Mouse (Mus musculus): ENCODE measurements around the gene Rpl6.
A peak's percentile ranks its signal among the peaks of the same experiment; 100 is the strongest.
"Not testable (repeated sequence)": the region's sequence is repeated elsewhere in the genome, so short reads cannot be mapped to it uniquely, and the experiment has no call there.

Gene Rpl6

GRCm38 (mm10) chr5:121197337-121197736 is 6.9 kb upstream of the Rpl6 start:
- DNase-seq (ENCODE audit: low spot score), result no peak

GRCm38 (mm10) chr5:121198376-121198775 is 5.9 kb upstream of the Rpl6 start:
- DNase-seq (ENCODE audit: low spot score), result no peak

DNA sequence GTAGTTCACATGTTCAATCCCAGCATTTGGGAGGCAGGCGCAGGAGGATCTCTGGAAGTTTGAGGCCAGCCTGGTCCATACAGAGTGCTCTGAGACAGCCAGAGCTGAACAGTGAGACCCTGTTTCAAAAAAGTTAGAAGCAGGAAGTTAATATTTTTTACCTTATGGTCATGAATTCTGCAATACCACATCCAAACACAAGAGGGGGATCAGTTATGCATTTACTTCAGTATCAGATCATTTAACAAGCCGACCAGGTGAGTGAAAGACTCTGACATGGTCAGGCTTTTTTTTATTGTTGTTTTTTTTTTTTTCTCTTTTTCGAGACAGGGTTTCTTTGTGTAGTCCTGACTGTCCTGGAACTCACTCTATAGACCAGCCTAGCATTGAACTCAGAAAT is 2.5 kb upstream of the Rpl6 start:
- DNase-seq (ENCODE audit: low spot score), result no peak

DNA sequence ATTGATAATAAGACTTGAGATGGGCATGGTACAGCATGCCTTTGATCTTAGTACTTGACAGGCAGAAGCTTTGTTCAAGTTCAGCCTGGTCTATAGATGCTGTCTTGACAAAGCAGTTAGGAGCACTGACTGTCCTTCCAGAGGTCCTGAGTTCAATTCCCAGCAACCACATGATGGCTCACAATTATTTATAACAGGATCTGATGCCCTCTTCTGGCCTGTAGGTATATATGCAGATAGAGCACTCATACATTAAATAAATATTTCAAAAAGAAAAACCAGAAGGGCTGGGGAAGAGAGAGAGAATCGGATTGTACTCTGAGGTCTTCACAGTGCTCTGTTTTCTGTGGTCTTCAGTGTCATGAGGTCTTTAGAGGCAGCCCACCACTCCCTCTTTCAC is 1.8 kb upstream of the Rpl6 start:
- no peak for DNase-seq (ENCODE audit: low spot score)

- not testable (repeated sequence) for DNase-seq (ENCODE audit: low spot score)
Observed at GRCm38 (mm10) chr5:121205537-121206130, 1.4 kb downstream of the Rpl6 start.

DNA sequence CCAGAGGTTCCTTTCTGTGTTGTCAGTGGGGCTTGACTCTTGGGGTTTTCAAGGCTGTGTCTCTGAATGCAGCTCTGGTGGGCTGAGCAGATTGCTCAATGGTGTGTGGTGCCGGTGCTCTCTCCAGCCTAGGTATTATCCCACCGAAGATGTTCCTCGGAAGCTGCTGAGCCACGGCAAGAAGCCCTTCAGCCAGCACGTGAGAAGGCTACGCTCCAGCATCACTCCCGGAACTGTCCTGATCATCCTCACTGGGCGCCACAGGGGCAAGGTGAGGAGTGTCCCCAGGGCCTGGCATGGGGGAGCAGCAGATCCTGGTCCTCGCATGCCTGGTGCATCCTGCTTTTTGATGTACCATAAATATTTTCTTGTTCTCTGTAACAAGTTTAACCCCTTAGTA is 2.3 kb downstream of the Rpl6 start:
- DNase-seq (ENCODE audit: low spot score), result no peak

- no peak for DNase-seq (ENCODE audit: low spot score)
Observed at GRCm38 (mm10) chr5:121206984-121207383, 2.7 kb downstream of the Rpl6 start.

DNA sequence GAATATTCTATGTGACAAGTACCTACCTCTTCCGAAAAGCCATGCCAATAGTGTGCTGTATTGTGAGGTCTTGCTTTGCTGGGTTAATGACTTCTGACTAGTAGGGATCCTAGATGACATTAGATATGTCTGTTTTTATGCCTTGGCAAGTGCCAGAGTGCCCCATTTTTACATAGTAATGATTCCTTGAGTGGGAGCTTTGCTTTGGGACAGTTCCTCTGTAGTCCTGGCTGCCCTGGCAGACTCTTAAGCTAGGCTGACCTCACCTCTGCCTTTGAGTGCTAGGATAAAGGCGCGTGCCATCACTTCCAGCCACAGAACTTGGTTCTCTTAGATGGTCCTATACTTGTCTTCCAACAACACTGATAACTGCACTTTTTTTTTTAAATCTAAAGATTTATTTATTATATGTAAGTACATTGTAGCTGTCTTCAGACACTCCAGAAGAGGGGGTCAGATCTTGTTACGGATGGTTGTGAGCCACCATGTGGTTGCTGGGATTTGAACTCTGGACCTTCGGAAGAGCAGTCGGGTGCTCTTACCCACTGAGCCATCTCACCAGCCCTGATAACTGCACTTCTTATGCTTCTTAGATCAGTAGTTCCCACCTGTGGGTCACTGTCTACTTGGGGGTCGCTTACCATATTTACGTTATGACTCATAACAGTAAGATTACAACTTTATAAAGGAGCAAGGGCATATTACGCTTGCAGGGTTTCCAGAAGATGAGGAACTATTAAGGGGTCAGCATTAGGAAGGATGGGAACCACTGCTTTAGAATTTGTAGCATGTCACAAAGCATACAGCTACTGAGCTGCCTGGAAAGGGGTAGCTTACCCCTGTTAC is 5.7 kb downstream of the Rpl6 start:
- no peak for DNase-seq (ENCODE audit: low spot score)

GRCm38 (mm10) chr5:121210601-121210924 is 6.3 kb downstream of the Rpl6 start:
- no peak for DNase-seq (ENCODE audit: low spot score)

- no peak for DNase-seq (ENCODE audit: low spot score)
Observed at GRCm38 (mm10) chr5:121212108-121212507, 7.8 kb downstream of the Rpl6 start.

DNA sequence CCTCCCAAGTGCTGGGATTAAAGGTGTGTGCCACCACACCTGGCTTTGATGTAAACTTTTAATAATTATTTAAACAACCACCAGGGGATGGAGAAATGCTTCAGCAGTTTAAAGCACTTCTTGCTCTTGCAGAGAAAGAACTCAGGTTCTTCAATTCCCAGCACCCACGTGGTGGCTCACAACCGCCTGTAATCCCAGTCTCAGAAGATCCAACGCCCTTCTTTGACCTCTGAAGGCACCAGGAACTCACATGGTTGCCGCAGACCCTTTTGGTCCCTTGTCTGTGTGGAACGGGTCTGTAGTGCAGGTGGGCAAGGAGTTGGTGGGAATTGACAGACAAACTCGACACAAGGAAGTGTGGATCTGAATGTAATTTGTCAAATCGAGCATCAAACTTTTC is 10.4 kb downstream of the Rpl6 start:
- no peak for DNase-seq (ENCODE audit: low spot score)

- peak; percentile 75 for DNase-seq (ENCODE audit: low spot score)
Observed at GRCm38 (mm10) chr5:121215380-121216125, 11.3 kb downstream of the Rpl6 start.

DNA sequence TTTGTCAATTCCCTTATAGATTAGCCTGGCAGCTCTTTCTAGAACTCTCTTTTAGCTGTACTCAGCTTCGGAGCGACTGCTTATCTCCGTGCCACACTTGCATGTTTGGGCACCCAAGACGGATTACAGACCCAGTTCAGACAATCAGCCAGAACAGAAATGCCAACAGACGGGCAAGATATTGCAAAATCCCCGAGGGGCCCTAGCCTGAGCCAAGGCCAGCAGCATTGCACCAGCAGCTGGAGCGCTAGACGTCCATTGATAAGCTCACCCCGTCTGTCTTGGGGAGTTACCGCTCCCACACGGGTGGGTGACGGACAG is 11.8 kb downstream of the Rpl6 start:
- peak; percentile 73 for DNase-seq (ENCODE audit: low spot score)

GRCm38 (mm10) chr5:121216584-121217312 is 12.5 kb downstream of the Rpl6 start:
- not testable (repeated sequence) for DNase-seq (ENCODE audit: low spot score)

DNA sequence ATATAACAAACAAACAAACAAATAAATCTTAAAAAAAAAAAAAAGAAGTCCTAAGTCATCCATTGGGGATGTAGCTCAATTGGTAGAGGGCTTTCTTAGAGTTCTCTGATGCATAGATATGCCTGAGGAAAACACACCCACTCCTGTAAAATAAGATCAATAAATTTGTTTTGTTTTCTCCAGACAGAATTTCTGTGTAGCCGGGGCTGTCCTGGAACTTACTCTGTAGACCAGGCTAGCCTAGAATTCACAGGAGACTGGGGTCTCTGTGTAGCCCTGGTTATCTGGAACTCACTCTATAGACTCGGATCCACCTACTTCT is 13.0 kb downstream of the Rpl6 start:
- DNase-seq (ENCODE audit: low spot score), result no peak

DNA sequence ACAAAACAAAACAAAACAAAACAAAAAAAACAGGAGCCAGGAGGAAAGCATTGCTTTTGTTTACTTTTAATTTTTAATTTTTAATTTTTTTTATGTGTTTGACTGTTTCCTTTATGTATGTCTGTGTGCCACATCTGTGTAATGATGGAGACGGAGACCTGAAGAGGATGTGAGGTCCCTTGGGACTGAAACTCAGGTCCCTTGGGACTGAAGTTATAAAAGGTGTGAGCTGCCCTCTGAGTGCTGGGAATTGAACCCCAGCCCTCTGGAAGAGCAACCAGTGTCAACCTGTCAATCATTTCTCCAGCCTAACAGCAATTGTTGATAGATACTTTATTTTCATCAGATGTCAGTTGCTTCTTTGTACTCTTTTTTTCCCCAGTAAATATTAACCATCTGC is 14.9 kb downstream of the Rpl6 start:
- DNase-seq (ENCODE audit: low spot score), result no peak

- DNase-seq (ENCODE audit: low spot score), result peak; percentile 98
Observed at GRCm38 (mm10) chr5:121219980-121220731, 15.9 kb downstream of the Rpl6 start, which contains the start of gene Hectd4. Hectd4 (plus strand) TSS chr5:121220219.

DNA sequence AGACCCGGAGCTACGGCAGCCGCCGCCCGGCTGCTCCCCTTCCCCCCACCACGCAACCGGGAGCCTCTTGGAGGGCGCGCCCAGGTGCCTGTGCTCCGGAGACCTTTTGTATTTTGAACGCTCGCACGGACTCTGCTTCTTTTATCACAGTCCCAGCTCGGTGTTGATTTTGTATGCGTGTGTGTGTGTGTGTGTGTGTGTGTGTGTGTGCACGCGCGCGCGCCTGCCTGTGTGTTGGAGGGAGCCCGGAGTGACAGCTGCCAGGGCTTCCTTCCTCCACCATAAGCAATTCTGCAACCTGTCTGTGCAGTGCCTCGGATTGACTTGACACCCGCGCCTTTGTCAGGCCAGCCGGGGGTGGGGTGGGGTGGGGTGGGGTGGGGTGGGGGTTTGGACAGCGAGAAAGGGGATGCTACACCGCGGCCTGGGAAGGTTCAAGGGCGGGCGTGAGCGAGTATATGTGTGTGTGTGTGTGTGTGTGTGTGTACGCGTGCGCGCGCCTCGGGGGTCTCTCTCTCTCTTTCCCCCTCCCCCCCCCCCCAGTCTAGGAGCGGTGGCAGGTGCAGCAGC is 16.5 kb downstream of the Rpl6 start:
- DNase-seq (ENCODE audit: low spot score), result no peak

- DNase-seq (ENCODE audit: low spot score), result no peak
Observed at GRCm38 (mm10) chr5:121221328-121221850, 17.1 kb downstream of the Rpl6 start.

DNA sequence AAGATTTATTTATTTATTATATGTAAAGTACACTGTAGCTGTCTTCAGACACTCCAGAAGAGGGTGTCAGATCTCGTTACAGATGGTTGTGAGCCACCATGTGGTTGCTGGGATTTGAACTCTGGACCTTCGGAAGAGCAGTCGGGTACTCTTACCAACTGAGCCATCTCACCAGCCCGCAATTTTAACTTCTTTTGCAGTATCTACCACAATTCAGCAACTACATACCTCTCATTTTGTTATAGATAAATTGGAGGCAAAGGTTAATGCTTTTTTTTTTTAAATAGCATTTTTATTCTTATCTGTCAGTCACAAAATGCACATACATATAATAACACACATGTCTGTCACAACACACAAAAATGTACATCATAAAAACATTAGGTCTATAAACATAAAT is 19.7 kb downstream of the Rpl6 start:
- DNase-seq (ENCODE audit: low spot score), result not testable (repeated sequence)

GRCm38 (mm10) chr5:121224856-121225255 is 20.6 kb downstream of the Rpl6 start:
- DNase-seq (ENCODE audit: low spot score), result no peak

Data from spleen, adult 12 weeks (tissue).